Mouse (Mus musculus) G1E (cell line): ENCODE data around the gene Slc34a2. TPM values are rescaled to one million over a fixed set of nuclear protein-coding genes. Genes with fewer than 3 reads are reported as not detected.

Experiments
- ATAC-seq: 2 replicates; pipeline ENCODE4 v1.8.0; 2016; ENCODE audit warnings: mild to moderate bottlenecking; ENCODE audit not compliant: insufficient number of reproducible peaks, poor library complexity, low FRiP score, severe bottlenecking; ENCODE audit errors: extremely low read depth
- DNase-seq: peaks from one replicate; pipeline ENCODE4 v3.0.0; 2012; ENCODE audit warnings: low spot score
- H3K27me3 ChIP-seq: 2 replicates; pipeline ENCODE4 v1.6.1; 2012; ENCODE audit warnings: mild to moderate bottlenecking, low read length, inconsistent platforms; ENCODE audit not compliant: insufficient read depth
- H3K36me3 ChIP-seq: replicated peaks from 2 replicates; pipeline ENCODE3; 2012; ENCODE audit warnings: mild to moderate bottlenecking, inconsistent platforms
- H3K4me1 ChIP-seq: 2 replicates; pipeline ENCODE4 v1.6.1; 2012; ENCODE audit warnings: low read depth, low read length, inconsistent platforms, mixed read lengths; ENCODE audit not compliant: insufficient read depth
- H3K4me3 ChIP-seq: 2 replicates; pipeline ENCODE4 v1.5.1; 2012; ENCODE audit warnings: low read depth, mild to moderate bottlenecking, inconsistent platforms, low read length, moderate library complexity, mixed read lengths
- H3K9me3 ChIP-seq: replicated peaks from 2 replicates; pipeline ENCODE4 v1.6.1; 2012; ENCODE audit warnings: inconsistent platforms
- CTCF ChIP-seq: IDR thresholded peaks from 2 replicates; pipeline ENCODE4 v1.5.1; 2012; ENCODE audit warnings: low read depth, low read length, inconsistent platforms, mixed read lengths
- GATA1 ChIP-seq: IDR thresholded peaks from 2 replicates; pipeline ENCODE4 v1.6.1; 2012; ENCODE audit warnings: borderline replicate concordance, low read length, inconsistent platforms, mixed read lengths
- GATA2 ChIP-seq: IDR thresholded peaks from 2 replicates; pipeline ENCODE4 v1.6.1; 2012; ENCODE audit warnings: low read depth, low read length, inconsistent platforms, borderline replicate concordance
- POLR2AphosphoS5 ChIP-seq: IDR thresholded peaks from 2 replicates; pipeline ENCODE4 v1.6.1; 2012; ENCODE audit warnings: low read depth, low read length, inconsistent platforms; ENCODE audit not compliant: insufficient replicate concordance
- TAL1 ChIP-seq: conservative IDR thresholded peaks from 2 replicates; pipeline ENCODE4 v1.6.1; 2012; ENCODE audit warnings: low read depth, low read length, inconsistent platforms, mixed read lengths
- polyA plus RNA-seq: library from polyadenylated mRNA; stranded (reverse); fragments of >175 nt; gene quantifications from 2 replicates; pipeline ENCODE4 v1.2.3, GENCODE M21; 2012
- total RNA-seq, 2 experiments: library from RNA; stranded (forward) in 1 of 2; stranded (reverse) in 1 of 2; fragments of 200-1000 nt in 1 of 2; fragments of >200 nt in 1 of 2; fragmentation: Nextera tagmentation in 1 of 2; gene quantifications; 2 replicates each; pipeline ENCODE4 v1.2.3; 2014 to 2017

Slc34a2 gene
- total and polyA plus RNA-seq, 3 experiments = 0.11 TPM; not detected in 2

DNA sequence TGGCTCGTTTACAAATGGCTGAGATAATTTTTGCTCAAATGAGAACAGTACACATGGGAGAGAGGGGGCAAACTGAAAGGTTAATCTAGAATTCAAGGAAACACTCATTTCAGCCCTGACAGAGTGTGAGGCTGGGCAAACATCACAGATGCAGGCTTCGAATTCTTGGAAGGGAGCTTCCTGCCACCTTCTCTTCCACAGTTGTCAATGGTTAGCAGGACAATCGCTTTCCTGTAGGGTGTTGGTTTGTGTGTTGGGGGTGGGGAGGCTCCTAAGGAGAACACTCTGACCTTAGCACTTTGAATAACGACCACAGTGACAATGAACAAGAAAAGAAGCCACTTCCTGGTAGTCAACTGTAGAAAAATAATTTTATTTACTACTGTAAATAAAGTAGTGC lies 68.8 kb downstream of the Slc34a2 start:
- Histone ChIP-seq H3K4me3 (no peak overlapping the region), H3K36me3 (no peaks in the 10 kb centered on the region), H3K4me1 (no peaks in the 10 kb centered on the region), H3K9me3 (peaks cover 45% of the 10 kb centered on the region), H3K27me3 (no peaks in the 10 kb centered on the region)
- ATAC-seq (no peak), DNase-seq (no peak)
- TF ChIP-seq GATA1 (no peak), GATA2 (no peak), TAL1 (no peak), POLR2AphosphoS5 (no peak), CTCF (no peak)

DNA sequence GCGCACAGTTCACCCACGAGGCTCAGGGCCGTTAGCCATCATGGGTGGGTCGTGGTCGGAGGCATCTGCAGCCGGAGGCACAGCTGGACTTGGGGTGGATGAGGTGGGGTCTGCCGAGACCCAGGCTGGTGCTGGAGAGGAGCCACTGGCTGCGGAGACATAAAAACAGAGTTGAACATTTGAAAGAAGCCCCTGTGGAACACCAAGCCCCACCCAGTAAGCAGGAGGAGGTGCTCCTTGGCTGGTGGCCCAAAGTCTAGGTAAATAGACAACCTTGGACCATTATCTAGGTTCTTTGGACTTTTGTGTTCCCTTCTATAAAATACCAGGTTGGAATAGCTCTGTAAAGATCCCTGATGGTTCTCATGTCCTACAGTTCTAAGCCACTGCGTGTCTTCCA lies 70.1 kb downstream of the Slc34a2 start:
- Histone ChIP-seq H3K36me3 (no peaks in the 10 kb centered on the region), H3K27me3 (no peaks in the 10 kb centered on the region), H3K4me3 (no peak overlapping the region), H3K9me3 (peaks cover 46% of the 10 kb centered on the region), H3K4me1 (no peaks in the 10 kb centered on the region)
- no peak for TF ChIP-seq CTCF
- DNase-seq = no peak
- no peak for ATAC-seq

DNA sequence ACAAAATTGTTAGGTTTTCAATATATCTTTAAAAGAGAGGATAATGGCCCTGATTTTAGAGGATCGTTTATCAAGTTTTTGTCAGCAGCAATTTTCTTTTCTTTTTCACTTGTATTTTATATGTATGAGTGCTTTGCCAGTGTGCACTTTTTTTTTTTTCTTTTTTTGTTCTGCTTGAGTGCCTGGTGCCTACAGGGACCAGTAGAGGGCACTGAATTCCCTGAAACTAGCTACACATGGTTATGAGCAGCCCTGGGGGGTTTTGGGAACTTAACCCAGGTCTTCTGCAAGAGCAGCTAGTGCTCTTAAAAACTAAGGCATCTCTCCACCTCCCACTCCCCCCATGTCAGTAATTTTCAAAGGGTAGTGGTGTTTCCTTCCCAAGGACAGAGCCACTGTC lies 70.8 kb downstream of the Slc34a2 start:
- peaks cover 48% of the 10 kb centered on the region for H3K9me3 ChIP-seq
- H3K4me1 ChIP-seq = no peaks in the 10 kb centered on the region
- no peak overlapping the region for H3K4me3 ChIP-seq
- H3K27me3 ChIP-seq = no peaks in the 10 kb centered on the region
- H3K36me3 ChIP-seq = no peaks in the 10 kb centered on the region
- ATAC-seq (no peak), DNase-seq (no peak)
- no peak for TF ChIP-seq TAL1
- TF ChIP-seq POLR2AphosphoS5 = no peak
- TF ChIP-seq GATA1 = no peak
- no peak for TF ChIP-seq CTCF
- no peak for TF ChIP-seq GATA2

DNA sequence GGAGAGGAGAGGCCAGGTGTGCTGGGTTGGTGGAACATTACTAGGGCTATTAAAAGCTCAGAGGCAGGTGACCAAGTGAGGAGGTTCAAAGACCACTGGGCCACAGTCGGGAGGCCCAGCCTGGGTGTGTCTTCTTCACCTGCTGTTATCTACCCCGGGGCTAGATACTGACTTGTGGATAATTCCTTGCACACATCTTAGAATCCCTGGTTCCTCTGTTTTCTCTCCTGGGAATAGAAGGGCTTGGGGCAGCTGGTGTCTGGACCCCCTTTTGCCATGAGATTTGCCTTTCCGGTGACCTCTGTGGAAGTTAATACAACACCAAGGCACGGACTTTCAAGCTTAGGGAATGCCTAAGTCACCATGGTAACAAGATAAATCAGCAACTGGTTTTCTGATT lies 72.3 kb downstream of the Slc34a2 start:
- Histone ChIP-seq H3K36me3 (no peaks in the 10 kb centered on the region), H3K9me3 (peaks cover 36% of the 10 kb centered on the region), H3K4me3 (no peak overlapping the region), H3K4me1 (no peaks in the 10 kb centered on the region), H3K27me3 (no peaks in the 10 kb centered on the region)
- no peak for ATAC-seq
- TF ChIP-seq GATA2 (no peak), TAL1 (no peak), POLR2AphosphoS5 (no peak), CTCF (no peak), GATA1 (no peak)
- no peak for DNase-seq

DNA sequence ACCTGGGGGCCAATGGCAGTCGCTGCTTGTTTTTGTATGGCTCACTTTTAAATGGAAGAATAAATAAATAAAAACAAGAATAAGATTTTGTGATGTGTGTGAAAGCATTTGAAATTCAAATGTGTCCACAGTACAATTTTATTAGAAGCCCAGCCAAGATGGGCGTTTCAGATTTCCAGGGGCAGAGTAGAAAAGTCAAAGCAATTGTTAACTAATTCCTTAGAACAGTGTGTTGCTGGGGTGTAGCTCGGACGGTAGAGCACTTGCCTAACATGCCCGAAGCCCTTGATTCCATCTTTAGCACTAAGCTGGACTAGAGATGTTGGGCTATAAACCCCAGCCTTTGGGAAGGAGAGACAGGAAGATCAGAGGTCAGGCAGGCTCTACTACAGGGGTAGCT lies 73.2 kb downstream of the Slc34a2 start:
- no peaks in the 10 kb centered on the region for H3K4me1 ChIP-seq
- H3K27me3 ChIP-seq = no peaks in the 10 kb centered on the region
- ATAC-seq (no peak), DNase-seq (no peak)
- no peak for TF ChIP-seq GATA2
- no peak for TF ChIP-seq TAL1
- no peak for TF ChIP-seq GATA1
- TF ChIP-seq CTCF = no peak
- no peak for TF ChIP-seq POLR2AphosphoS5
- H3K36me3 ChIP-seq = no peaks in the 10 kb centered on the region
- H3K4me3 ChIP-seq = no peak overlapping the region
- H3K9me3 ChIP-seq = peaks cover 31% of the 10 kb centered on the region

DNA sequence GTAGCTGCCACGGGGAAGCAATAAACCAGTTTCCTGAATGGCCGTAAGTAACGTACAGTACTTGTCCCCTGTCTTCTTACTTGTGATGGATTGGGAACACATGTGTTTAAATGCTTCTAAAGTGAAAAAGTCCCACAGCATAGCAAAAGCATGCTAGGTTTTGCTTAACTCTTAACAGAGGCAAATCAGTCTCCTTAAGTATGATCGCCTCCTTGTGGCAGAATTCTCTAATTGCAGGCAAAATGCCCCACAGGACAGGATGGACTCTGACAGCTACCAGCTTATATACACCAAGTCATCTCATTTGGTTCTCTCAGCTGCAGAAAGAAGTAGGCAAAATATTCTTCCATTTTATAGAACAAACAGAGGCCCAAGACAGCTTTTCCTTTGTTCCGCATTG lies 75.1 kb downstream of the Slc34a2 start:
- ATAC-seq (no peak), DNase-seq (no peak)
- TF ChIP-seq CTCF (no peak), POLR2AphosphoS5 (no peak), TAL1 (no peak), GATA1 (no peak), GATA2 (no peak)
- Histone ChIP-seq H3K9me3 (peaks cover 31% of the 10 kb centered on the region), H3K4me3 (no peak overlapping the region), H3K36me3 (no peaks in the 10 kb centered on the region), H3K27me3 (no peaks in the 10 kb centered on the region), H3K4me1 (no peaks in the 10 kb centered on the region)

DNA sequence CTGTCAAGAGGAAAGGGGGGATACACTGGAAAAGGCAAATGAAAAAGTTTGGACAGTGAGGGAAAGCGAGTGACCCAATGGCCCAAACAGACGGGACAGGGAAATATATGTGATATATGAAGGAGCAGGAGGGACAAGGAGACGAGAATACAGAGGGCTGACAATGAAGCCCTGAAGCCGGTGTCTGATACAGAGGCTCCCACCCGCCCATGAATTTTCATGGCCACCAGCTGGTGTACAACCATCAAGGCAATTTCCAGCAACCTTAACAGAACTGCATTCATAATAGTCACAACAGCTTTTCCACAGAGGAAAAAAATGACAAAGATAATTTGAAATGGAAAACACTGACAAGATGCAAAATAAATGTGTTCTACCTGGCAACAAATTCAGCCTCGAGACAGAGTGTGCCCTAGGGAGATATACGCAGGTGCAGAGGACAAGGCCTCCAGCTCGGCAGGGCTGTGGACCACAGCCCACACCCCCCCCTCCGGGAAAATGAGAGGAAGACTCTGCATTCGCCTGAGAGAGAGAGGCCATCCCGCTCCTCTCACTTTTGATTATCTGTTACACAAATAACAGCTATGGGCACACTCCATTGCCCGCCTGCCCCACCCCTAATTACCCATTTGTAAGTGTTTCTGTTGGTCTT lies 76.9 kb downstream of the Slc34a2 start:
- H3K27me3 ChIP-seq = no peaks in the 10 kb centered on the region
- DNase-seq = no peak
- ATAC-seq = no peak
- H3K36me3 ChIP-seq = no peaks in the 10 kb centered on the region
- H3K4me3 ChIP-seq = no peak overlapping the region
- TF ChIP-seq CTCF = no peak
- no peak for TF ChIP-seq GATA1
- no peak for TF ChIP-seq POLR2AphosphoS5
- TF ChIP-seq GATA2 = no peak
- TF ChIP-seq TAL1 = no peak
- no peaks in the 10 kb centered on the region for H3K4me1 ChIP-seq
- H3K9me3 ChIP-seq = peaks cover 26% of the 10 kb centered on the region
